ENCODE assay signal across 9 mouse cellular contexts in the genomic region with DNA sequence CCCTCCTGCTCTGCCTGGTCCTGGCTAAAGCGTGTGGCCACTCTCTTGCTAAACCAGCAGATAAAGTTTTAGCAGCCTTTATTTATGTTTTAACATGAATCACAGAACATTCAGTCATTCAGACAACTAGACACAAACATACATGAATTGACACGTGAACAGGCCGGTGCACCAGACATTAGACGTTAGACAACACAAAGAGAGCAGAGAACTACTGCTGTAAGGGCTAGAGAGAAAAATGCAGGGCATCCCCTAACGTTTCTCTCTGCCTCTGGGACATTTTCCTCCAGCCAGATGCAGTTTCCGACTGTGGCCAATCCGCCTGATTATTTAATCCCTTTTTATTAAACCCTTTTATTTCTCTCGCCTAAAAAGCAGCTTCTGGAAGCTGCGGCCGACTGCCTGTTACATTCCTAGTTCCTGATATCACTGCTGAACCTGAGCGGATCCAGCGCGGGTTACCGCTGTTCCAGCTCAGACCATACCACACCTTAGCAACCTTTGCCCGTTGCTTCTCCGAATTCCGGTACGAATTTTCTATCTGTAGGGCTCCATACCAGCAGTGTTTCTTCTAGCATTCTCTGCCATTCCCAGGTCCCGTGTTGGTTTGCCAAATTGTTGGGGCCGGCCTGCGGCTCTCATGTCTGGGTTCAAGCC. TPM values are rescaled to one million over a fixed set of nuclear protein-coding genes. Genes with fewer than 3 reads are reported as not detected.
DNase-seq lines count a peak whose midpoint lies in the region; ATAC-seq and TF ChIP-seq lines count a peak whose summit lies in the region.
"Had no signal": no experiment of that assay in that cellular context is flagged by ENCODE, and none has a peak within 500 bp of the region (broad histone marks: within the 10 kb centered on the region; RNA-seq: fewer than 3 reads in every experiment).

No protein-coding gene starts in this region.

- no peaks in the 10 kb centered on the region for H3K27me3 ChIP-seq in lung, embryonic 16.5 days (ENCODE audit: control insufficient read depth, insufficient read depth, low read depth, low read length)
- no peaks in the 10 kb centered on the region for H3K27me3 ChIP-seq in intestine, embryonic 15.5 days (replicated peaks)
- H3K27me3 ChIP-seq in stomach, embryonic 15.5 days (replicated peaks): no peaks in the 10 kb centered on the region

- no peak for TF ChIP-seq CTCF in left cerebral cortex, adult 2 months (IDR thresholded peaks at IDR 0.05)

- no peaks in the 10 kb centered on the region for H3K9me3 ChIP-seq in lung, embryonic 16.5 days (ENCODE audit: control insufficient read depth, low read length)
- no peaks in the 10 kb centered on the region for H3K9me3 ChIP-seq in intestine, embryonic 15.5 days
- H3K9me3 ChIP-seq in stomach, embryonic 15.5 days: no peaks in the 10 kb centered on the region

- no peaks in the 10 kb centered on the region for H3K36me3 ChIP-seq in lung, embryonic 16.5 days (ENCODE audit: control insufficient read depth, insufficient read depth, low read length)
- H3K36me3 ChIP-seq in intestine, embryonic 15.5 days: no peaks in the 10 kb centered on the region
- H3K36me3 ChIP-seq in stomach, embryonic 15.5 days: no peaks in the 10 kb centered on the region

- H3K4me2 ChIP-seq in lung, embryonic 16.5 days (ENCODE audit: low read depth, low read length): peak overlapping the region; percentile 50
- H3K4me2 ChIP-seq in intestine, embryonic 15.5 days (replicated peaks): peak overlapping the region; percentile 46
- H3K4me2 ChIP-seq in stomach, embryonic 15.5 days: peak overlapping the region; percentile 45

- peak overlapping the region; percentile 14; the same call in 1 of the 2 replicates for H3K9ac ChIP-seq in lung, embryonic 16.5 days (ENCODE audit: low read length)
- H3K9ac ChIP-seq in intestine, embryonic 15.5 days: peak overlapping the region; percentile 22; the same call in 1 of the 2 replicates
- H3K9ac ChIP-seq in stomach, embryonic 15.5 days: no peak overlapping the region

- H3K27ac ChIP-seq in lung, embryonic 16.5 days (ENCODE audit: low read length): peak overlapping the region; percentile 61; the same call in 1 of the 2 replicates
- H3K27ac ChIP-seq in intestine, embryonic 15.5 days: peak overlapping the region; percentile 74
- peak overlapping the region; percentile 78 for H3K27ac ChIP-seq in stomach, embryonic 15.5 days
- no peak overlapping the region for H3K27ac ChIP-seq in left cerebral cortex, adult 2 months
- H3K27ac ChIP-seq: macrophage had no signal

- ATAC-seq in lung, embryonic 16.5 days (ENCODE audit: low read depth): peak; percentile 64; the same call in 1 of the 2 replicates
- ATAC-seq in intestine, embryonic 15.5 days: peak; percentile 91
- peak; percentile 62; the same call in 1 of the 2 replicates for ATAC-seq in stomach, embryonic 15.5 days (ENCODE audit: insufficient read depth, low FRiP score, low read depth)
- ATAC-seq in megakaryocyte-erythroid progenitor cell, adult 5-6 weeks (replicated peaks; ENCODE audit: low FRiP score, low TSS enrichment, poor library complexity, severe bottlenecking): no peak

- H3K4me1 ChIP-seq in lung, embryonic 16.5 days (replicated peaks; ENCODE audit: control insufficient read depth, insufficient read depth, low read length): no peaks in the 10 kb centered on the region; the same call in 1 of the 2 replicates
- H3K4me1 ChIP-seq in intestine, embryonic 15.5 days (replicated peaks): no peaks in the 10 kb centered on the region
- 0 out of 2 replicates have a peak, but pooled peaks cover 5% of the 10 kb centered on the region for H3K4me1 ChIP-seq in stomach, embryonic 15.5 days

- H3K4me3 ChIP-seq in lung, embryonic 16.5 days (ENCODE audit: low read length): peak overlapping the region; percentile 35
- H3K4me3 ChIP-seq in intestine, embryonic 15.5 days (replicated peaks): peak overlapping the region; percentile 26
- peak overlapping the region; percentile 35 for H3K4me3 ChIP-seq in stomach, embryonic 15.5 days (replicated peaks)
- H3K4me3 ChIP-seq in left cerebral cortex, adult 2 months: no peak overlapping the region

- intact Hi-C loops in left cerebral cortex, adult 2 months (cut with DNase I): no loop called here

- 12% methylated on average over 21 of the region's 21 CpGs for WGBS in lung, embryonic 16.5 days
- 9% methylated on average over 21 of the region's 21 CpGs for WGBS in intestine, embryonic 15.5 days
- WGBS in stomach, embryonic 15.5 days: 13% methylated on average over 21 of the region's 21 CpGs

- DNase-seq in lung, postnatal 4 days: no peak
- peak; percentile 19 for DNase-seq in liver
- DNase-seq in left cerebral cortex, adult 2 months (ENCODE audit: extremely low spot score in 1 of 2, low spot score in 2 of 2): no peak
- DNase-seq in left cerebral cortex, adult 11 months (ENCODE audit: low spot score): no peak

RNA-seq across cellular contexts. Expression of a gene that starts 6.5 kb away (rescaled TPM):
- 0.49 and 0.58 TPM in 2 replicates for polyA plus RNA-seq in lung, embryonic 16.5 days (2015; fragmentation: Nextera tagmentation; extraction: Ambion mirVana)
- polyA plus RNA-seq in intestine, embryonic 15.5 days (2015; fragmentation: Nextera tagmentation; extraction: Ambion mirVana): 3.3 and 5.3 TPM in 2 replicates
- 1.7 and 2.3 TPM in 2 replicates for polyA plus RNA-seq in stomach, embryonic 15.5 days (2015; fragmentation: Nextera tagmentation; extraction: Ambion mirVana)
- total RNA-seq in left cerebral cortex, adult 2 months (2021): not detected
- total RNA-seq in megakaryocyte-erythroid progenitor cell, adult 5-6 weeks (2014; fragmentation: Nextera tagmentation): 0.72 TPM in 1 of 2 replicates, not detected in the other
- total RNA-seq in megakaryocyte-erythroid progenitor cell, adult 5-6 weeks (2017): not detected in 2 replicates
- polyA plus RNA-seq: macrophage had no signal

RNA-seq across cellular contexts. Expression of a gene that starts 26.1 kb away (rescaled TPM):
- polyA plus RNA-seq in lung, embryonic 16.5 days (2015; fragmentation: Nextera tagmentation; extraction: Ambion mirVana): not detected in 2 replicates
- 0.33 and 0.44 TPM in 2 replicates for polyA plus RNA-seq in intestine, embryonic 15.5 days (2015; fragmentation: Nextera tagmentation; extraction: Ambion mirVana)
- polyA plus RNA-seq in stomach, embryonic 15.5 days (2015; fragmentation: Nextera tagmentation; extraction: Ambion mirVana): 0.09 and 0.24 TPM in 2 replicates
- under 1 TPM in 1 of 2 experiments, not detected in 1; 0.47 TPM for total RNA-seq in left cerebral cortex, adult 2 months (2021)
- 0.40 TPM in 1 of 2 replicates, not detected in the other for total RNA-seq in megakaryocyte-erythroid progenitor cell, adult 5-6 weeks (2014; fragmentation: Nextera tagmentation)
- not detected in 2 replicates for total RNA-seq in megakaryocyte-erythroid progenitor cell, adult 5-6 weeks (2017)
- polyA plus RNA-seq: macrophage had no signal

RNA-seq across cellular contexts. Expression of a gene that starts 40.7 kb away (rescaled TPM):
- 62.1 and 64.7 TPM in 2 replicates for polyA plus RNA-seq in lung, embryonic 16.5 days (2015; fragmentation: Nextera tagmentation; extraction: Ambion mirVana)
- polyA plus RNA-seq in intestine, embryonic 15.5 days (2015; fragmentation: Nextera tagmentation; extraction: Ambion mirVana): 91.6 and 106 TPM in 2 replicates
- polyA plus RNA-seq in stomach, embryonic 15.5 days (2015; fragmentation: Nextera tagmentation; extraction: Ambion mirVana): 85.6 and 91.3 TPM in 2 replicates
- 10 to 100 TPM; 29.0 to 29.5 TPM for total RNA-seq in left cerebral cortex, adult 2 months (2021)
- 61.2 and 68.9 TPM in 2 replicates for total RNA-seq in megakaryocyte-erythroid progenitor cell, adult 5-6 weeks (2014; fragmentation: Nextera tagmentation)
- total RNA-seq in megakaryocyte-erythroid progenitor cell, adult 5-6 weeks (2017): 52.4 and 72.4 TPM in 2 replicates

RNA-seq across cellular contexts. Expression of a gene that starts 40.7 kb away (rescaled TPM):
- polyA plus RNA-seq in lung, embryonic 16.5 days (2015; fragmentation: Nextera tagmentation; extraction: Ambion mirVana): 9.6 TPM in 2 replicates
- 4.8 and 5.7 TPM in 2 replicates for polyA plus RNA-seq in intestine, embryonic 15.5 days (2015; fragmentation: Nextera tagmentation; extraction: Ambion mirVana)
- polyA plus RNA-seq in stomach, embryonic 15.5 days (2015; fragmentation: Nextera tagmentation; extraction: Ambion mirVana): 6.0 and 7.0 TPM in 2 replicates
- total RNA-seq in left cerebral cortex, adult 2 months (2021): 10 to 100 TPM; 13.6 to 20.3 TPM
- 10.4 and 10.8 TPM in 2 replicates for total RNA-seq in megakaryocyte-erythroid progenitor cell, adult 5-6 weeks (2014; fragmentation: Nextera tagmentation)
- total RNA-seq in megakaryocyte-erythroid progenitor cell, adult 5-6 weeks (2017): 7.3 and 11.8 TPM in 2 replicates
